Mouse (Mus musculus) G1E (cell line): ENCODE measurements at regions not wholly inside any gene's neighbourhood (a gene's known extent, or its start where the extent isn't known, plus 50 kb on each side); places are given as distances from the start of the nearest gene placed in this dataset.

Source experiments
- CTCF ChIP-seq: IDR thresholded peaks from 2 replicates; pipeline ENCODE4 v1.5.1; 2012; ENCODE audit warnings: low read depth, low read length, inconsistent platforms, mixed read lengths
- GATA1 ChIP-seq: IDR thresholded peaks from 2 replicates; pipeline ENCODE4 v1.6.1; 2012; ENCODE audit warnings: borderline replicate concordance, low read length, inconsistent platforms, mixed read lengths
- GATA2 ChIP-seq: IDR thresholded peaks from 2 replicates; pipeline ENCODE4 v1.6.1; 2012; ENCODE audit warnings: low read depth, low read length, inconsistent platforms, borderline replicate concordance
- TAL1 ChIP-seq: conservative IDR thresholded peaks from 2 replicates; pipeline ENCODE4 v1.6.1; 2012; ENCODE audit warnings: low read depth, low read length, inconsistent platforms, mixed read lengths

GRCm38 (mm10) chr4:135066766-135067479 is 53.5 kb upstream of the Runx3 start:
- TF ChIP-seq CTCF (peak; percentile 58), GATA1 (no peak), GATA2 (no peak), TAL1 (no peak)
